Mouse (Mus musculus) gonadal fat pad, adult 2 months (tissue): Measurements from ENCODE around the gene Ssr1. TPM values are rescaled to one million over a fixed set of nuclear protein-coding genes. Genes with fewer than 3 reads are reported as not detected.

Experiments used
- DNase-seq: peaks from one replicate; pipeline ENCODE4 v3.0.0-alpha.2; 2012; ENCODE audit warnings: low read depth
- polyA plus RNA-seq: library from polyadenylated mRNA; depleted of rRNA; stranded (reverse); fragments of >200 nt; gene quantifications from 2 replicates; pipeline ENCODE4 v1.2.3, GENCODE M21; 2012

Gene Ssr1
- polyA plus RNA-seq, 1 experiment: 17.2 TPM

GRCm38 (mm10) chr13:37945392-37945791 is 48.6 kb downstream of the Ssr1 start:
- no peak for DNase-seq

- no peak for DNase-seq
Observed at GRCm38 (mm10) chr13:37944306-37944705, 49.7 kb downstream of the Ssr1 start.

- DNase-seq: no peak
Observed at GRCm38 (mm10) chr13:37943466-37943865, 50.6 kb downstream of the Ssr1 start.

- no peak for DNase-seq
Observed at GRCm38 (mm10) chr13:37942887-37943331, 51.1 kb downstream of the Ssr1 start.

GRCm38 (mm10) chr13:37941950-37942886 is 51.8 kb downstream of the Ssr1 start:
- no peak for DNase-seq

GRCm38 (mm10) chr13:37941138-37941645 is 52.8 kb downstream of the Ssr1 start:
- no peak for DNase-seq

- no peak for DNase-seq
Observed at GRCm38 (mm10) chr13:37940649-37941048, 53.4 kb downstream of the Ssr1 start.

GRCm38 (mm10) chr13:37940167-37940566 is 53.9 kb downstream of the Ssr1 start:
- no peak for DNase-seq

GRCm38 (mm10) chr13:37936351-37936750 is 57.7 kb downstream of the Ssr1 start:
- no peak for DNase-seq

GRCm38 (mm10) chr13:37934920-37935319 is 59.1 kb downstream of the Ssr1 start:
- no peak for DNase-seq

GRCm38 (mm10) chr13:37934075-37934474 is 59.9 kb downstream of the Ssr1 start:
- peak; percentile 83 for DNase-seq

GRCm38 (mm10) chr13:37931210-37931922 is 62.7 kb downstream of the Ssr1 start:
- DNase-seq: no peak

GRCm38 (mm10) chr13:37930621-37931020 is 63.4 kb downstream of the Ssr1 start:
- no peak for DNase-seq

- no peak for DNase-seq
Observed at GRCm38 (mm10) chr13:37930091-37930490, 63.9 kb downstream of the Ssr1 start.

- no peak for DNase-seq
Observed at GRCm38 (mm10) chr13:37929532-37929931, 64.5 kb downstream of the Ssr1 start.

GRCm38 (mm10) chr13:37926394-37926793 is 67.6 kb downstream of the Ssr1 start:
- DNase-seq: no peak

- DNase-seq: no peak
Observed at GRCm38 (mm10) chr13:37924461-37924948, 69.5 kb downstream of the Ssr1 start.

- no peak for DNase-seq
Observed at GRCm38 (mm10) chr13:37923643-37924460, 70.2 kb downstream of the Ssr1 start.

- no peak for DNase-seq
Observed at GRCm38 (mm10) chr13:37923091-37923490, 70.9 kb downstream of the Ssr1 start.

- DNase-seq: no peak
Observed at GRCm38 (mm10) chr13:37920727-37921126, 73.3 kb downstream of the Ssr1 start.

GRCm38 (mm10) chr13:37919711-37920277 is 74.2 kb downstream of the Ssr1 start:
- DNase-seq: no peak
